Mouse (Mus musculus) CD8-positive naive resting alpha-beta T cell, adult 2 months (primary cell): ENCODE results near the gene Dcaf15.

ENCODE experiments used
- DNase-seq, 2 experiments: peaks; one replicate each; pipeline ENCODE4 v3.0.0; 2022; ENCODE audit warnings: low read depth in 2 of 2, low spot score in 2 of 2

Dcaf15 gene

DNA sequence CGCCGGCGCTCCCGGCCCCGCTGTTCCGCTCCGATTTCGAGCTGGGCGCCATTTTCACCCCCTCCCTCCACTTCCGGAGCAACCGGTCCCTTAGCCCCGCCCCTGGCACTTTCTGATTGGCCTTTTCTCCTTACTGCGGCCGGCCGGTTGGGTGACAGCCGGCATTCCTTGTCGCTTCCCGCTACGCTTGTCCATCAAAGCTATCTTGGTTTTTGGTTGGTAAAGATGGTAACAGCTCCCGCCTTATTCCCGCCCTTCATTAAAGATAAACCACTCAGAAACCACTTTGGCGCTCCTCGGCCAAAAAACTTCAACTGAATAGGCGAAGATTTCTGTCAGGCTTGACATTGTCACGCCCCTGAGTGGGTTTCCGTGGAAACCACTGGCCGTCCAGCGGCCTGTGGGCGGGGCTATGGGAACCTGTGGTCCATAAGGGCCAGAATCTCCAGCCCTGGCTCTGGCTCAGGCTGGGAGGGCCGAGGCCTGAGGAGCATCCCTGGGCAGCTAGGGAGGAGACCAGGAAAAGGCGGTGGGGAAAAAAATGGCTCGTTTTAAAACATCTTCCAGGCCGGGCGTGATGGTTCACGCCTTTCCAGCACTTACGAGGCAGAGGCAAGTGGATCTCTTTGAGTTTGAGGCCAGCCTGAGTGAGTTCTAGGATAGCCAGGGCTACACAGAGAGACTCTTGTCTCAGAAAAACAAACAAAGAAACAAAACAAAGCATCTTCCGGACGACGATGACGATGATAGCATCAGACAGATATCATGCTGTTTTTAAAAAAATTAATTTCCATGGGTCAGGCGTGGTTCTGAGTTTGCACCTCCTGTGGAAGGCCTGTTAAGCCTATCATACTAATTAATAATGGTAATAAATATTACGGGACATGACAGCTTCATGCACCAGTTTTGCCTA lies at the start of gene Dcaf15:
Dcaf15 (minus strand) TSS at position 72 of the 913 bp plus-strand sequence.
- peak; percentile 95 to 96 for DNase-seq

DNA sequence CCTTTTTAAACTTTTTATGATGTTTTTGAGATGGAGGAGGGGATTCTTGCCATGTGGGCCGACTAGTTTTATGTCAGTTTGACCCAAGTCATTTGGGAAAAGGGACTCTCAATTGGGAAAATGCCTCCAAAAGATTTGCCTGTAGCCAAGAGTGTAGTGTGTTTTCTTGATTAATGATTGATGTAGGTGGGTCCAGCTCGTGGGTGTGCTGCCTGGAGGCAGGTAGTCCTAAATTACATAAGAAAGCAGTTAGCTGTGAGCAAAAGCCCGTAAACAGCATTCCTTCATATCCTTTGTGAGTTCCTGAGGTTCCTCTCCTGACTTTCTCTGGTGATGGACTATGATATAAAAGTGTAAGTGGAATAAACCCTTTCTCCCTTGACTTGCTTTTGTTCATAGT lies 44.6 kb upstream of the Dcaf15 start:
- DNase-seq, result no peak

DNA sequence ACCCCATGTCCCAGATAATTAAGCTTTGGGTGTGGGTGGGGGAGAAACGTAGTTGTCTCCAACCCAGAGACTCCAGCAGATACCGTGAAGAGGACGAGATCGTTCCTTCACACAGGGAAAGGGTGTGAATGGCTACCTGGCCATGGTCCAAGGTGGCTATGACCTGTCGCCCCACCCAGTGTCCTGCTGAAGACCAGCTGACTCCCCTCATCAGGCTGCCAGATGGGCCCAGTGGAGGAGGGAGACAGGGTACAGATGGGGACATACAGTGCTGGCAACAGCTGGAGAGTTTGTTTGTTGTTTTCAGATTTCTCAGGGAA lies 43.9 kb upstream of the Dcaf15 start:
- no peak for DNase-seq

DNA sequence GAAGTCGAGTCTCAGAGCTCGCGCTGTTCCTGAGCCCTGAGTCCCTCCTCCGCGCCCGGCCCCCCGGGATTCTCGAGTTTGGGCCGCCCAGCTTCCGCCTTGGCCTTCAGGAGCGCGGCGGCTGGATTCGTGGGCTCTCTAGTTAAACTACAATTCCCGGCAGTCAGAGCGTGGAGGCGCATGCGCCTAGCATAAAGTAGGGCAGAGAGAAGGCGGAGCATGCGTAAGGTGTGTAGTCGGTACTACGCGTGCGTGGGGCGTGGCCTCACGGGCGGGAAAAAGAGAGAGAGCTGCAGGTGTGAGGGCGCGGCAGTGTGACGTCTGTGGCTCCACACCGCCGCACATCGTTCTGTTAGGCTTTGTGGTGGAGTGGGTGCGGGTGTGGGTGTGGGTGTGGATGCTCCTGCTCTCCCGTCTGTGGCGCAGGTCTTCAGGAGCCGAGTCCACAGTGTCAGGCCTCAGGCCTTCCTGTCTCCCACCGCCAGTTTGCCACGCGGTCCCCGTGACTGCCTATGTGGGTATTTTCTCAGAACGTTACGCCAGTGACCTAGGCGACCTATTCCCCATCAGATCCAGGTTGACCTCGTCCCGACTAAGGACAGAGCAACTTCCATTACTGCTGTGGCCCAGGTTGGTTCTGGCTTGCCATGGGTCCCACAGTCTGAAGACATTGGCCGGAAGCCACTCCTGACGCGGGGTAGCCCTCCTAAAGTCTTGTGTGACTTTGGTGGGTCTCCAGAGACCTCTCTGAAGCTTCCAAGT lies 43.4 kb upstream of the Dcaf15 start, which contains the start of the genes Cc2d1a and 4930432K21Rik:
Cc2d1a (minus strand) TSS at position 168 of the 762 bp plus-strand sequence.
4930432K21Rik (plus strand) TSS at position 257 of the 762 bp plus-strand sequence.
- peak; percentile 88 to 92 for DNase-seq

DNA sequence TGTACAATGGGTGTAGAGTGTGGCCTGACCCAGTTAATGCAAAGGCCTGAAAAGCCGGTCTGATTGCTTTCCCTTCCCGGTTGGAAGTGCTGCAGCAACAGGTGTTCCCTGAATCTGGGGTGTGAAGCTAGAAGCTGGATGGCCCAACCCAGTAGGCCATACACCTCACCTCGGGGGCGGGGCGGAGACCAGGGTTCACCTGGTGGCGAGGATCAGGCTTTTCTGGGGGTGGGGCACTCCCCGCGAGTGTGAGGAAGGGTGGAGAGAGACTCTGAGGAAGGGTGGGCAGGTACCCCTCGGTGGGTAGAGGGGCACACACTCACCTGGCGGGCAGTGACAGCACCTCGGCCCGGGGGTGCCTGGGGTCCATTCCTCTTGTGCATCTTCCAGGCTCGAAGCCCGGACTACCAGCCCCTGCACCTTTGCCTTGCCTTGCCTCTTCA lies 42.8 kb upstream of the Dcaf15 start:
- DNase-seq, result no peak

DNA sequence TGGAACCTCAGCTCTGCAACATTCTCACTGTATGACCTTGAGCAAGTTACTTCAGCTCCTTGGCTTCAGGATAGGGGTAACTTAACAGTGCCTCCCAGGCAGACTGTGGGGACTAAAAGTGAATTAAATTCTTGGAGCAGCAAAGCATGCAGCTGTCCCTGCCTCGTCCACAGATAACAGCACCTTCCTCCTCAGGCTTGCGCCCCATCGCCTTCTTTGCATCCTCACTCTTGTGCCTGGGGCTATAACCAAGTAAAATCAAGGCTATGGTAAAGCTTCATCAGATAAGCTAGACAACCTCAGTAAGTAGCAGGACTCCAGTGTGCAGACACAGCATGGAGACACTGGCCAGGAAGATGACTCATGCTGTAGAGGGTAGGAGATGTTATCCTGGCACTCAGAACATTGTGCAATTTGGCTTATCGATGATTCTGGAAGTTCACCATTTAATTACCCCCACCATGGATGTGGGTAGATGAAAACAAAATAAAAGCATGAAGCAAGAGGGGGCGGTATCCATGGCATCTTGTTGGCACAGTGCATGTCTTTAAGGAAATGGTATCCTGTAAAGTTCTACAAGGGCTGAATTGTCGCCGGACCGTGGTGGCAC lies 40.2 kb upstream of the Dcaf15 start:
- DNase-seq, result no peak

DNA sequence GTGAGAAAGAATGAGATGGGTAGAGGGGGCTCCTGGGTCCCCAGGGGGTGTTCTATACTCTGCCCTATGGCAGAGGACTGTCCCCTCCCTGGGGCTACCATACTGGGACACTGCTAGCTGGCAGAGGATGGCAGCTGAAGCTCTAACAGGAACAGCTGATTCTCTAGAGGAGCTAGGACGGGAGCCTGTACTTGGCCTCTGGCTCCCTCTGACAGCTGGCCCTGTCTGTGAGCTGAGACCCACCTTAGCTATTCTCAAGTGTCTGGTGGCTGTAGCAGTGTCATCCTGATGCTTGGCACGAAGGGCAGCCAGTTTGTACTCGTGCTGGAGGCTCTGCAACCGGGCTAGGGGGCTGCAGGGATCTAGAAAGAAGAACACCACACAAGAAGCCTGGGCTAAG lies 36.3 kb upstream of the Dcaf15 start:
- no peak for DNase-seq

DNA sequence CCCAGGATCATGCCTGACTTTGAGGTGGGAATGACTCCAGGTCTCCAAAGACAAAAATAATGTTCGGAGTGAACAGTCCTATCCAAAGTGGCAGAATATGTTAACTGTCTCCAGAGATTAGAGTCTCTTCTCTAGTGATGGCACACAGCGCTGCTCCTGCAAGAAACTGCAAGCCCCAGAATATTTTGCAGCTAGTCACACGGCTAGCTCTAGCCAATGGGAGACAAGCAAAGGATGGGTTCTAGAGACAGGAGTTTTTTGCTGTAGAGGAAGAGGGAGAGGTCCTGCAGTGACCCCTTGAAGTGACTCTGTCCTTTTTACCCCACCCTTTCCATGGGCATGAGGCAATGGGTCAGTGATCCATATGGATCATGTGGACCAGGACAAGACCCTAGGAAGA lies 33.3 kb upstream of the Dcaf15 start:
- DNase-seq, result no peak

DNA sequence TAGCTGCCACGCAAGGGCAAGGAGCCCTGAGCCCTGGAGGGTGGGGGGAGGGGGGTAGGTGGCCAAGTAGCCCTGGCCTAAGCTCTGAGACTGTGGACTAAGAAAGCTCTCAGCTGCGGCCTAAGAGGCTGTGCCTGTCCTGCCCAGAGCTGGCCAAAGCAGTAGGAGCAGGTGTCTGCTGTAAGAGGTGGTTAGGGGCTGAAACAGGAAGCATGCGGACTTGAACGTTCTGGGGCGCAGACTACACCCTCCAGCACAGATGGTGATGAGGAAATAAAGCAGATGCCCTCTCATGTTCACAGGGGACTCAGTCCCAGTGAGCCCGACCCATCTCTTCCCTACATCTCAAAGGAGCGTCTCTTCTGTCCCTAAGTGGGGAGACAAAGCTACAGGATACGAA lies 27.7 kb upstream of the Dcaf15 start:
- DNase-seq, result no peak

DNA sequence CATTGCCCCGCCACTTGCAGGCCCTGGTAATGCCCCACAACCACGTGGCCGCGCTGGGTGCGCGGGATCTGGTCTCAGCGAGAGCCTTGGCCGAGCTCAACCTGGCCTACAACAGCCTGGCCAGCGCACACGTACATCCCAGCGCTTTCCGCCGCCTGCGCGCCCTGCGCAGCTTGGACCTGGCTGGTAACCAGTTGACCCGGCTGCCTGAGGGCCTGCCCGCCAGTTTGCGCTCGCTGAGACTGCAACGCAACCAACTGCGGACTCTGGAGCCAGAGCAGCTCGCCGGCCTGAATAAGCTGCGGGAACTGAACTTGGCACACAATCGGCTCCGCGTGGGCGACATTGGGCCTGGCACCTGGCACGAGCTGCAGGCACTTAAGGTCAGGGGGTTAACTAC lies 26.2 kb upstream of the Dcaf15 start:
- no peak for DNase-seq

DNA sequence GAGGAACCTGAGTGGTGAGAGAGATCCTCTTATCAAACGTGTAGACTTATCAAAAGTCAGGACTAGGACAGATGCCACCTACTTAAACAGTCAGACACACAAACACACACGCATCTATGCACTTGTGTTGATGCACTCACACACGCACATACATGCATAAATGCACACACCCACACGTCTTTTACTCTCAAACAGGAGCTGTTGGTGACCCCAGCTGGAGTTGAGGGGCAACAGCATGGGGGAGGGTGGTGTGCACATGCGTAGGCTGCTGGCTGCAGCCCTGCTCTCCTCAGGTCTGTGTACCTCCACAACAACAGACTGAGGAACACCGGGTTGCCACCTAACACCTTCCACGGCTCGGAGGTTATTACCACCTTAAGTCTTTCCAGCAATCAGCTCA lies 23.7 kb upstream of the Dcaf15 start:
- peak in 1 of 2 experiments; percentile 58 for DNase-seq

DNA sequence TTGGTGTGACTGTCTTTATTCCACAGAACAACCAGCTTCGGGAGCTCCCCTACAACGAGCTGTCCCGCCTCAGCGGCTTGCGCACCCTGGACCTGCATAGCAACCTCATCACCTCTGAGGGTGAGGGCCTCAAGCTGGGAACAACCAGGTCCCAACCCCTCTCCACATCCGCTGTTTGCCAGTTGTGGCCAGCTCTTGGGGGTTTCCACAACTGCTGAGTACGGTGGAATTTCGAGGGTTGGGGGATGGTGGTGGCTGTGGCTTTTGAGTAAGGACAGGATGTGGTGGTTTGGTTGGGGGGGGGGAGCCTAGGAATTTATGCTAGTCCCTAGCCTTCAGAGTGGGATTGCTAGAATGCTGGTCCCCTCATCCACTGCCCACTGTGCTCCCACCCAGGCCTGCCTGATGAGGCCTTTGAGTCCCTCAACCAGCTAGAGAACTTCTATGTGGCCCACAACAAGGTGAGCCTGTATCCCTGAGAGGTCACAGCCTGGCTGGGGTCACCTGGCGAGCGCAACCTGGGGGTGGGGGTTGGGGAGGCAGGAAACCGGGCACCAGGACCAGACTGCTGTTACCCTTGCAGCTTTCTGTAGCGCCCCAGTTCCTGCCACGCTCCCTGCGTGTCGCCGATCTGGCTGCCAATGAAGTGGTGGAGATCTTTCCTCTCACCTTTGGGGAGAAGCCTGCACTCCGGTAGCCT lies 22.8 kb upstream of the Dcaf15 start:
- DNase-seq, result peak; percentile 77 to 80

DNA sequence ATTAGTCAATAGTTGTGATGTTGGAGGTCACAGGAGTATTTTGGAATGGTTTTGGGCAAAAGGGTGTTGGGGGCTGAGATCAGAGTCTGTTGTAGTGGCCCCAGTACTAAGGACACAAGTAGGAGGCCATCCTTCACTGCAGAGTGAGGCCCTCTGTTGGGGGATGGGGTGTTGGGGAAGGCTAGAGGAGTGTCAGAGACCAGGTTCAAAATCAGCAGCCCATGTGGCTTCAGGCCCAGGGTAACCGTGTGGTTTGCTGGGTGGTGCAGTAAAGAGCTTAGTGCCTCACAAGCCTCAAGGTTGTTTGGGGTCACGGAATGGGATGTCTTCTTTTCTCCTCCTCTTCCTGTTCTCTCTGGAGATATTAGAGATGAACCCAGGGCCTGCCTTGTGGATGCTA lies 22.2 kb upstream of the Dcaf15 start:
- no peak for DNase-seq

DNA sequence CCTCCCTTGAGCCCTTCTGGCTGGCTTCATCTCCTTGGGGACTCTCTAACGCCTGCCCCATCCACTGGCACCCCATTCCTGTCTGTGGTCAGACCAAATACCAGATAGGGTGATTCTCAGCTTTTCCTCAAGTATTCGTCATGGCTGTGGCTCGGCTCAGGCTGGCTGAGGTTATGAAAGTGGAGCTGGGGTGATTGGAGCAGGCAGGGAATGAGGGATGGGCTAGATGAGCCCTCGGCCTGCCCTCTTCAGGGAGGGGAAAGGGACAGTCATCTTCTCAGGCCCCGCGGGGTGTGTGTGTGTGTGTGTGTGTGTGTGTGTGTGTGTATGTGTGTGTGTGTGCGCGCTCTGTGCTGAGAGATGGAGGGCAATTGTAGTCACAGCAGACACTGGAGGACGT lies 21.1 kb upstream of the Dcaf15 start, which contains the start of gene Podnl1:
Podnl1 (plus strand) TSS at position 334 of the 400 bp plus-strand sequence.
- no peak for DNase-seq

DNA sequence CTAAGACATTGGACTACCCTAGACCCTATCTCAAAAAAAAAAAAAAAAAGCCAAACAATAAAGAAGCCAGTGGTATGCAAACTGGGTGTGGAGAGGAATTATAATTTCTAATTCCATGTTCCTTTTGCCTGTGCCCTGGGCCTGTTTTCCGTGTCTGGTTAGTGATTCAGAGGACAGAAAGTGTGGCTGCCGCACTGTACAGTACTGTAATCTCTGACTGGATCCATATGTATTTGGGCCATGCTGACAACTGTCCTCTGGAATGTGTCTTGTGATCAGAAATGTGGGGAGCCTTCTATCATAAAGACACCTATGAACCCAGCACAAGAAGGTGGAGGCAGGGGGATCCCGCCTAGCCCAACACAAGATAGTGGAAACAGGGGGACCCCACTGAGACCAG lies 17.6 kb upstream of the Dcaf15 start:
- no peak for DNase-seq

DNA sequence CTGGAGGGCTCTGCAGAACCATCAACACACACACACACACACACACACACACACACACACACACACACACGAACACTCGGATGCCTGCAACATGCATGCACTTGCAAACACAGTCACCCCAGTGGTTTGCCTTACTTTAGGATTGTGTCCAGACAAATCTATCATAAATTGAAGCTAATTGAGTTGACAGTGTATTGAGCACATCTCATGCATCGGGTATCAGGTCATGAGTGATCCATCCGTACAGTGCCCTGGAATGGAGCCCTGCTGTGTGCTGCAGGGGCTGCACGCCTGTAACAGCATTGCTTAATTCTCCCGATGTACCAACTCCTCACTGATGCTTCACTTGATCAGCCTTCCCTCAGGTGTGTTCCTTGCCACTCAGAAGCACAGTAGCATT lies 11.1 kb upstream of the Dcaf15 start:
- DNase-seq, result no peak

DNA sequence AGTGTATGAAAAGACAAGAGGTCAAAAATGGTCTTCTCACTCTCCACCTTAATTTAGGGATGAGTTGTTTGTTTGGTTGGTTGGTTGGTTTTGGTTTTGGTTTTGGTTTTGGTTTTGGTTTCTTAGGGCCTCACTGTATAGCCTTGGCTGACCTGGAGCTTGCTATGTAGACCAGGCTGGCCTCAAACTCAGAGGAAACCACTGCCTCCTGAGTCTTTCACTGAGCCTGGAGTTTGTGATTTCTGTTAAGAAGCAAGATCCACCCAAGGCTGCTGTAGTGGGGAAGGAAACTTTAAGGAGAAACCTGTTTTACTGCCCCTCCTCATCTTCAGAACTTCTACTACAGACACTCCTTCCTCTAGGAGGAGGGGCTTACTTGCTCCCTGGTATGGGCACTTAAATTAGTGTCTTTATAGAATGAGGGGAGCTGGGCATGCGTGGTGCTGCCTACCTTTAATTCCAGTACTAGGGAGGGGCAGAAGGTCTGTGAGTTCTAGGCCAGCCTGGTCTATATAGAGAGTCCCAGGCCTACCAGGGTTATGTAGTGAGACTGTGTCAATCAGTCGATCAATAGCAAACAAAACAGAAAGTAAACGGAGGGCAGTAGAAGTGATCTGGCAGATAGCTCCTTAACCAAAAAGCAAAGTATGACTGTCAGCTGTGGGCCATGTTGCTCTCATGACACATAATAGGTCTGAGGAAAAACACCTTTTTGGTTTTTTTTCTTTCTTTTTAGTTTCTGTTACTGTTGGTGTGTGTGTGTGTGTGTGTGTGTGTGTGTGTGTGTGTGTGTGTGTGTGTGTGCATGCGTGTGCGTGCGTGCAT lies 1.9 kb upstream of the Dcaf15 start:
- DNase-seq, result no peak

DNA sequence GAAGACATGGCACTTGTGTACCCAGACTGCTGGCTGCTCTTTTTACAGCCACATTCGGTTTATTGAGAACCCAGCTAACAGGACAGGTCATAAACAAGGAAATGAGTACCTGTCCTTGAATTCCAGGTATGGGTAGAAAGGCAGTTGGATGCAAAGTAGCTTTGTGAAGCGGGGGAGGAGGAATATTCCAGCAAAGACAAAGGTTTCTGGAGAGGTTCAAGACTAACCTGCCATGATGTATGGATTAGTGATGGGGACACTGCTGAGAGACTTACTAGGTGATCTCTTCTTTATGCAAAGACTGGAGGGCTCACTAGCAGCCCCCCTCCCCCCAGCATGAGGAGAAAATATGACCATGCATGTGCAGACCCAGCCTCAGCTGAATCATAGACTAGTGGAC lies 1.1 kb upstream of the Dcaf15 start:
- DNase-seq, result no peak

DNA sequence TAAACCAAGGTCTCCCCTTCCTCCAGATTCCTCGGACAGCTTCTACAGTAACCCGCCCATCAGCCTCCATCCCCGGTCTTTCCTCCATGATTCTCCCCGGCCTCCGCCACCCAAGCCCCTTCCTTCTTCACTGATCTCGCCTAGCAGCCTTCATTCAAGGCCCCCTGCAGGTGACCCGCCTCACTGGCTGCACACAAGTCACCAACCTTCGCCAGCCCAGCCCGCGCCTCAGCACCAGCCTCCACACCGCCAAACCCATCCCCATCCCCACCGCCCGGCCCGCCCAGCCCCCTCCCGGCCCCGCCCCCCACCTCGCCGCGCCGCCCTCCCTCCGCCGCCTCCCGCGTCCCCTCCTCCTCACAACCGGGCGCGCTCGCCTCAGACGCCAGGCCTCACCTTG lies 347 bp downstream of the Dcaf15 start:
- peak; percentile 62 to 64 for DNase-seq

DNA sequence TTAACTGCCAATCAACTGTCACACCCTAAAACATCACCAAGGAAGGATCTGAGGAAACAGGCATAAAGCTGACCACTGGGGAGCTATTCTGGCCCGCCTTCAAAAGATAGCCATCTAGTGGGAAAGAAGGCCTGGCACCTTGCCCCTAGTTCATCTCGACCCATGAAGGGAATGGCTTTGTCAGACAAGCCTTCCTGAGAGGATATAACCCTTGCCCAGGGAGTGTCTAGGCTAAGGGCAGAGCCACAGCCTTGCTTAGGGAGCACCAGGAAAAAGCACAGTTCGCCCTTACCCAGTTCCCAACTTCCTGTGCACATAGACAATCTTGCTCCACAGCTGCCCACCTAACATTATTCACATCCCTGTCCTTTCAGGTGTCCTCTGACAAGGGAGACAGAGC lies 967 bp downstream of the Dcaf15 start:
- no peak for DNase-seq
